Mouse (Mus musculus): ENCODE results near the gene Gramd4. TPM values are rescaled to one million over a fixed set of nuclear protein-coding genes. Genes with fewer than 3 reads are reported as not detected.

Gramd4 gene
- polyA plus RNA-seq, 1 experiment: 15.0 TPM

DNA sequence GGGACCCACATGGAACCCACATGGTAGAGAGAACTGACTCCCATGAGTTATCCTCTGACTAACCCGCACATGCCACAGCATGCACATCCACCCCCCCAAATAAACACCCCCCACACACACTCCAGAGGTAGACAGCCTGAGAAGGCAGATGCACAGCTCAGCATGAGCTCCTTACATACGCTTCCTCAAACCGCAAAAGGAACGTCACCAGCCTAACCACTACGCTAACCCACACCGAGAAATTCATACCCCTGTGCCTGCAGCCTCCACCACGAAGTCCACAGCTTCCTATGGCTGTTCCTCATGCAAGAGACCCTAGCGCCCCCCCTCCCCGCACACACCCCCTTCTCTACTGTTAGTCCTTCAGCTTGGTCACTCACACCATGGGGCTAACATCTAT, 35.5 kb upstream of the Gramd4 start:
- Histone ChIP-seq H3K4me2 (ENCODE audit: low read depth) (no peak overlapping the region), H3K4me3 (no peak overlapping the region), H3K36me3 (ENCODE audit: control insufficient read depth, insufficient read depth) (no peaks in the 10 kb centered on the region), H3K27me3 (ENCODE audit: control insufficient read depth, insufficient read depth, insufficient read length) (peaks cover 31% of the 10 kb centered on the region), H3K79me2 (ENCODE audit: control insufficient read depth, insufficient read depth) (no peaks in the 10 kb centered on the region), H3ac (ENCODE audit: control insufficient read depth, insufficient read length) (no peak overlapping the region)
- TF ChIP-seq MYOD1 (IDR thresholded peaks at IDR 0.05; ENCODE audit: control insufficient read depth in 1 of 3, insufficient read length in 2 of 3, low read depth in 2 of 3) (no peak), MYOG (IDR thresholded peaks at IDR 0.05; ENCODE audit: control insufficient read depth in 1 of 3, insufficient read depth in 1 of 3, insufficient read length in 2 of 3, low read depth in 2 of 3) (no peak), POLR2AphosphoS2 (IDR thresholded peaks at IDR 0.05; ENCODE audit: insufficient read length, low read depth) (no peak), REST (IDR thresholded peaks at IDR 0.05; ENCODE audit: insufficient read depth, insufficient read length) (no peak), MAX (IDR thresholded peaks at IDR 0.05; ENCODE audit: low read depth) (no peak), TCF3 (IDR thresholded peaks at IDR 0.05; ENCODE audit: insufficient read length, low read depth) (no peak), CEBPB (IDR thresholded peaks at IDR 0.05; ENCODE audit: insufficient read depth, poor library complexity, severe bottlenecking) (no peak), USF1 (IDR thresholded peaks at IDR 0.05; ENCODE audit: low read depth) (no peak), TCF12 (IDR thresholded peaks at IDR 0.05; ENCODE audit: insufficient read depth, poor library complexity, severe bottlenecking) (no peak), E2F4 (IDR thresholded peaks at IDR 0.05; ENCODE audit: insufficient read depth) (no peak), POLR2A (IDR thresholded peaks at IDR 0.05; ENCODE audit: insufficient read length, low read depth) (no peak), SRF (IDR thresholded peaks at IDR 0.05; ENCODE audit: control insufficient read depth, insufficient read length, low read depth) (no peak)

DNA sequence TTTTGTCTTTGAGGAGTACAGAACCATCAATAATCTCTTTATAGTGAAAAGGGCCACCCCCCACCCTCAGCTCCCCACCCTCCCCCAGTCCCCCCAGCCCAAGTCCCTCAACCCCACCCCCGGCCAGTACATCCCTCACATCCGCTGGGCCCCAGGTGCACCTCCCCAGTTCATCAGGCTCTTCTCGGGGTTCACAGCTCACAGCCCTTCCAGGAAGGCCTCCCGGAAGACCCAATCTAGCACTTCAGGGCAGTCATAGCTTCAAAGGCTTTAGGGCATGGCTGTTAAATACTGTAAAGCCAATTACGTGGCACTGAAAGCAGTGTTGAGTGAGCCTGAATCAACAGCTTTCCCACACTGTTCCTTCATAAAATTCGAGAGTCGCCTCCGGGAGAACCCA, 29.6 kb upstream of the Gramd4 start:
- no peak overlapping the region for H3ac ChIP-seq (ENCODE audit: control insufficient read depth, insufficient read length)
- H3K79me2 ChIP-seq (ENCODE audit: control insufficient read depth, insufficient read depth): no peaks in the 10 kb centered on the region
- TF ChIP-seq MAX (IDR thresholded peaks at IDR 0.05; ENCODE audit: low read depth) (no peak), REST (IDR thresholded peaks at IDR 0.05; ENCODE audit: insufficient read depth, insufficient read length) (no peak), USF1 (IDR thresholded peaks at IDR 0.05; ENCODE audit: low read depth) (no peak), CEBPB (IDR thresholded peaks at IDR 0.05; ENCODE audit: insufficient read depth, poor library complexity, severe bottlenecking) (no peak), POLR2AphosphoS2 (IDR thresholded peaks at IDR 0.05; ENCODE audit: insufficient read length, low read depth) (no peak), E2F4 (IDR thresholded peaks at IDR 0.05; ENCODE audit: insufficient read depth) (no peak), TCF12 (IDR thresholded peaks at IDR 0.05; ENCODE audit: insufficient read depth, poor library complexity, severe bottlenecking) (no peak), SRF (IDR thresholded peaks at IDR 0.05; ENCODE audit: control insufficient read depth, insufficient read length, low read depth) (no peak), TCF3 (IDR thresholded peaks at IDR 0.05; ENCODE audit: insufficient read length, low read depth) (no peak), MYOG (IDR thresholded peaks at IDR 0.05; ENCODE audit: control insufficient read depth in 1 of 3, insufficient read depth in 1 of 3, insufficient read length in 2 of 3, low read depth in 2 of 3) (no peak), POLR2A (IDR thresholded peaks at IDR 0.05; ENCODE audit: insufficient read length, low read depth) (no peak)
- no peak overlapping the region for H3K4me3 ChIP-seq
- H3K4me2 ChIP-seq (ENCODE audit: low read depth): no peak overlapping the region
- peaks cover 45% of the 10 kb centered on the region for H3K27me3 ChIP-seq (ENCODE audit: control insufficient read depth, insufficient read depth, insufficient read length)
- H3K36me3 ChIP-seq (ENCODE audit: control insufficient read depth, insufficient read depth): no peaks in the 10 kb centered on the region

DNA sequence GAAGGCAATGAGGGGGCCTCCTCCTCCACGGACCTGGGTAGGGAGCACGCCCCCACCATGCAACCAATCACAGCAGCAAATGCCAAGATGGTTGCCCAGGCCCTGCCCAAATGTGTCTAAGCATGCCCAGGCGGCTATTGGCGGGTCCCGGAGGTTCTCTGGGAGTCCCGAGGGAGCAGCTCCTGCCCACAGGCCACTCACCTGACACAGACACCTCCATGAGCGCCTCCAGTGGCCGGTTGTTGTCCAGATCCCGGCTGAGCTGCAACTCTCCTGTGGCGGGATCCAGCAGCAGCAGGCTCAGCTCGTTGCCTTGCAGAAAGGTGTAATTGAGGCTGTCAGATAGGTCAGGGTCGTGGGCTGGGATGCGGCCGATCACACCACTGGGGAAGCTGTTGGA, 27.5 kb upstream of the Gramd4 start:
- H3K36me3 ChIP-seq (ENCODE audit: control insufficient read depth, insufficient read depth): no peaks in the 10 kb centered on the region
- peaks cover 53% of the 10 kb centered on the region for H3K27me3 ChIP-seq (ENCODE audit: control insufficient read depth, insufficient read depth, insufficient read length)
- no peak overlapping the region for H3K4me3 ChIP-seq
- no peak overlapping the region for H3ac ChIP-seq (ENCODE audit: control insufficient read depth, insufficient read length)
- no peaks in the 10 kb centered on the region for H3K79me2 ChIP-seq (ENCODE audit: control insufficient read depth, insufficient read depth)
- TF ChIP-seq MYOG (IDR thresholded peaks at IDR 0.05; ENCODE audit: control insufficient read depth in 1 of 3, insufficient read depth in 1 of 3, insufficient read length in 2 of 3, low read depth in 2 of 3): no peak
- H3K4me2 ChIP-seq (ENCODE audit: low read depth): no peak overlapping the region

DNA sequence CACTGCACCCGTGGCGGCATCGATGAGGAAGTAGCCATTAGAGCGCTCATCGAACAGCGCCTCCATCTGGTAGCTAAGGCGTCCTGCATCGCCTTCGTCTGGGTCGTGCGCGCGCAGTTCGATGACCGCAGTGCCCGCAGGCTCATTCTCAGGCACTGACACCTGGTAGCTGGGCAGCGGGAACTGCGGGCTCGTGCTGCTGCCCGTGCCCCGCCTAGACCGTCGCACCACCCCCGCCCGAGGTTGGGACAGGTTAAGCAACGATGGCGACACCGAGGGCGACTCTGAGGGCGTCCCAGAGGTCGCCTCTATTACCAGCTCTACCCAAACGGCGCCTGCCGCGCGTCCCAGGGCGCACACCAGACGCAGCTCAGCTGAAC, 24.7 kb upstream of the Gramd4 start:
- Histone ChIP-seq H3K79me2 (ENCODE audit: control insufficient read depth, insufficient read depth) (no peaks in the 10 kb centered on the region), H3K4me2 (ENCODE audit: low read depth) (no peak overlapping the region), H3K36me3 (ENCODE audit: control insufficient read depth, insufficient read depth) (no peaks in the 10 kb centered on the region), H3ac (ENCODE audit: control insufficient read depth, insufficient read length) (no peak overlapping the region), H3K27me3 (ENCODE audit: control insufficient read depth, insufficient read depth, insufficient read length) (peaks cover 46% of the 10 kb centered on the region), H3K4me3 (no peak overlapping the region)
- TF ChIP-seq SRF (IDR thresholded peaks at IDR 0.05; ENCODE audit: control insufficient read depth, insufficient read length, low read depth): no peak
- no peak for TF ChIP-seq MYOG (IDR thresholded peaks at IDR 0.05; ENCODE audit: control insufficient read depth in 1 of 3, insufficient read depth in 1 of 3, insufficient read length in 2 of 3, low read depth in 2 of 3)
- TF ChIP-seq USF1 (IDR thresholded peaks at IDR 0.05; ENCODE audit: low read depth): no peak
- no peak for TF ChIP-seq POLR2AphosphoS2 (IDR thresholded peaks at IDR 0.05; ENCODE audit: insufficient read length, low read depth)
- TF ChIP-seq E2F4 (IDR thresholded peaks at IDR 0.05; ENCODE audit: insufficient read depth): no peak
- no peak for TF ChIP-seq CEBPB (IDR thresholded peaks at IDR 0.05; ENCODE audit: insufficient read depth, poor library complexity, severe bottlenecking)
- no peak for TF ChIP-seq REST (IDR thresholded peaks at IDR 0.05; ENCODE audit: insufficient read depth, insufficient read length)
- no peak for TF ChIP-seq TCF3 (IDR thresholded peaks at IDR 0.05; ENCODE audit: insufficient read length, low read depth)
- TF ChIP-seq TCF12 (IDR thresholded peaks at IDR 0.05; ENCODE audit: insufficient read depth, poor library complexity, severe bottlenecking): no peak
- TF ChIP-seq MYOD1 (IDR thresholded peaks at IDR 0.05; ENCODE audit: control insufficient read depth in 1 of 3, insufficient read length in 2 of 3, low read depth in 2 of 3): no peak
- TF ChIP-seq POLR2A (IDR thresholded peaks at IDR 0.05; ENCODE audit: insufficient read length, low read depth): no peak
- no peak for TF ChIP-seq MAX (IDR thresholded peaks at IDR 0.05; ENCODE audit: low read depth)

DNA sequence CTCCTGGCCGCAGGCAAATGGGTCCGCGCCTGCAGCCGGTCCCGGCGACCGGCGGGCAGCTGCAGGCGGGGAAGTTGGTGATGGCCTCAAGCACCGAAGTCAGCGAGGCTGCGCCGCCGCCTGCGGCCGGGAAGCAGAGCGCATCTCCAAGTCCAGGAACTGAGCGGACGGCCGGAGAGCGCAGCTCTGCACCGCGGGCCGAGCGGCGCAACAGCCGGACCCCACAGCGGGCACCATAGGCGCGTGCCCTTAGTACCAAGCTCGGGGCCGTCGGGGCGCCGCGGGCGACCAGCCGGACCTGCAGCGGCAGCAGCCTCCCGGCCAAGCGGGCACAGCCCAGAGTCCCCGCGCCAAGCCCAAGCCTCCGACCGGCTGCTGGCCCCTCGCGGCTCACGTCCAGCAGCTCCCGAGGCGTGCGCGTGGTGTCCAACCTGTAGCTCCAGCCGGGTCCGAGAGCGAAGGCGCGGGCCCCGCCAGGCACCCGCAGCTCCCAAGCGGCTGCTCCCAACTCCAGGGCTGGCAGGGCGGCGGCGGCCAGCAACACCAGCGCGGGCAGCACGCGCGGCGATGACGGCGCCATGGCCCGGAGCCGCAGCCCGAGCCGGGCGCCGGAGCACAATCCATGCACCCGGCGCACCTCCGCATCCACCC, 24.2 kb upstream of the Gramd4 start, which contains the start of gene Celsr1:
Celsr1 (minus strand) TSS at position 587 of the 651 bp plus-strand sequence.
- H3ac ChIP-seq (ENCODE audit: control insufficient read depth, insufficient read length): no peak within 1 kb of the TSS
- TF ChIP-seq USF1 (IDR thresholded peaks at IDR 0.05; ENCODE audit: low read depth) (no peak), TCF12 (IDR thresholded peaks at IDR 0.05; ENCODE audit: insufficient read depth, poor library complexity, severe bottlenecking) (no peak), POLR2A (IDR thresholded peaks at IDR 0.05; ENCODE audit: insufficient read length, low read depth) (no peak), REST (IDR thresholded peaks at IDR 0.05; ENCODE audit: insufficient read depth, insufficient read length) (no peak), MYOG (IDR thresholded peaks at IDR 0.05; ENCODE audit: control insufficient read depth in 1 of 3, insufficient read depth in 1 of 3, insufficient read length in 2 of 3, low read depth in 2 of 3) (no peak), SRF (IDR thresholded peaks at IDR 0.05; ENCODE audit: control insufficient read depth, insufficient read length, low read depth) (no peak), TCF3 (IDR thresholded peaks at IDR 0.05; ENCODE audit: insufficient read length, low read depth) (no peak), POLR2AphosphoS2 (IDR thresholded peaks at IDR 0.05; ENCODE audit: insufficient read length, low read depth) (no peak), MAX (IDR thresholded peaks at IDR 0.05; ENCODE audit: low read depth) (no peak), E2F4 (IDR thresholded peaks at IDR 0.05; ENCODE audit: insufficient read depth) (no peak), MYOD1 (IDR thresholded peaks at IDR 0.05; ENCODE audit: control insufficient read depth in 1 of 3, insufficient read length in 2 of 3, low read depth in 2 of 3) (no peak), CEBPB (IDR thresholded peaks at IDR 0.05; ENCODE audit: insufficient read depth, poor library complexity, severe bottlenecking) (no peak)
- no peaks in the 10 kb centered on the region for H3K36me3 ChIP-seq (ENCODE audit: control insufficient read depth, insufficient read depth)
- H3K4me2 ChIP-seq (ENCODE audit: low read depth): peak within 1 kb of the TSS; percentile 27
- peaks cover 46% of the 10 kb centered on the region for H3K27me3 ChIP-seq (ENCODE audit: control insufficient read depth, insufficient read depth, insufficient read length)
- no peaks in the 10 kb centered on the region for H3K79me2 ChIP-seq (ENCODE audit: control insufficient read depth, insufficient read depth)
- H3K4me3 ChIP-seq: no peak within 1 kb of the TSS

Data from myocyte (in vitro differentiated cells).